Mouse (Mus musculus) spleen, postnatal 0 days (tissue): ENCODE results near the gene Gsdme. TPM values are rescaled to one million over a fixed set of nuclear protein-coding genes. Genes with fewer than 3 reads are reported as not detected.

ENCODE experiments used
- polyA plus RNA-seq: library from polyadenylated mRNA; unstranded; fragments of >200 nt; fragmentation: Nextera tagmentation; extraction: Ambion mirVana; gene quantifications from 2 replicates; pipeline ENCODE4 v1.2.1, GENCODE M21; 2015

Gsdme gene
- 25.9 and 31.8 TPM in 2 replicates for polyA plus RNA-seq

DNA sequence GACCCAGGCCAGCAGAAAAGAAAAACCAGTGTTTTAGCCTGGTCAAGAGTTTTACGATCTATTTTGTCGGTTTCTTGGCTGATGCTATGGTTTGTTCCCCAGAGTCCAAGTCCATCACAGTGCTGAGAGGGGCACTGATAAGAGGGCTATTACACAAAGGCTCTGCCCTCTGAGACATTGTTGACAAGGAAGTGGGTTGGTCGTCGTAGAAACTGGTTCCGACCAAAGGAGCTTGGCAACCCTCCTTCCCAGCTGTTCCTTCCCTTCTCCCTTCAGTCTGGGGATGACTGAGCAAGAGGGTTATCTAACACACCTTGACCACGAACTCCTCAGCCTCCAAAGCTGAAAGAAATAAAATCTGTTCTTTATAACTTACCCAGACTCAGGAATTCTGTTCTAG lies at the start of gene Gsdme:
Gene Gsdme, minus strand, starts transcription at position 193 of the 400 bp plus-strand sequence.

Other genes with a start within 250 kb of the Gsdme start
- gene Mpp6, start 153.6 kb downstream of the Gsdme start, polyA plus RNA-seq = 50.2 and 55.8 TPM in 2 replicates
- gene Osbpl3, start 192.3 kb upstream of the Gsdme start, polyA plus RNA-seq = 1.5 and 1.9 TPM in 2 replicates